Mouse (Mus musculus) bone marrow macrophage, adult 2 months (primary cell): ENCODE results near the gene Sh3rf3.

ENCODE experiments used
- CTCF ChIP-seq: IDR thresholded peaks from 2 replicates; pipeline ENCODE4 v1.5.1; 2012; ENCODE audit warnings: low read depth, mild to moderate bottlenecking, low read length, moderate library complexity
- POLR2A ChIP-seq: IDR thresholded peaks from 2 replicates; pipeline ENCODE4 v1.6.1; 2012; ENCODE audit warnings: mild to moderate bottlenecking, low read depth, low read length, borderline replicate concordance

DNA sequence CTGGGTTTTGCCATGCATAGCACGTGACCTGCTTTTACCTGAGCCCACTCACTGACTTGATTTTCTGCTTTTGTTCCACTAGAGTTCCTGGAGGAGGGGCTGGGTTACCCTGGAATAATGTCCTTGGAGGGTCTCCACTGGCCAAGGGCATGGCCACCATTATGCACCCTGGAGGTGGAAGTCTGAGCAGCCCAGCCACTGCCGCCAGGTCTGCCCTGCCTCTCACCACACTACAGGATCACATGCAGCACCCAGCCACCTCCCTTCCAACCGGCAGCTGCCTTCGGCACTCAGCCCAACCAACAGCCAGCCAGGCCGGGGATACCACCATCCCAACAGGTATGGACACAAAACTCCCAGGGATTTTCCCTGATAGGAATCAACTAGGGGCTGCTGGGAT lies 273.4 kb downstream of the Sh3rf3 start:
- TF ChIP-seq POLR2A (no peak), CTCF (no peak)
